Mouse (Mus musculus): ENCODE measurements around the gene Ydjc.

The Ydjc gene

DNA sequence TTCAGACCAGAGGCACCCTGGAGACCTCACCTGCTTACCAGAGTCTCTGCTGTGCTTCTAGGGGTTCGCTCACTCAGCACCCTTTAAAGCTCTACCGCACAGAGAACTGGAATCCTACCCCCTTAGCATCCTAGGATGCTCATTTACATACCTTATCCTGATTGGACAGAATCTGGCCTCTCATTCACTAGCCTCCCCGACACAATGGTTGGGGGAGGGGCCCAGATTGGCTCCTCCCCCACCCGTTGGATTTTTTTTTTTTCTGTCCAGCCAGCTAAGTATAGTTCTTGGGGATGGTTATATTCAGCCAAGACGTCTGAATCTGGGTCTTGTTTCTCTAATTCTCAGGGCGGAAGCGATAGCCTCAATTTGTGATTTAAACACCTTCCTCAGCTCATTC lies at the start of gene Ydjc:
Gene Ydjc (plus strand): TSS at position 283 of the 400 bp plus-strand sequence.
- in situ Hi-C loops (cut with MboI, MseI) = no loop called here

DNA sequence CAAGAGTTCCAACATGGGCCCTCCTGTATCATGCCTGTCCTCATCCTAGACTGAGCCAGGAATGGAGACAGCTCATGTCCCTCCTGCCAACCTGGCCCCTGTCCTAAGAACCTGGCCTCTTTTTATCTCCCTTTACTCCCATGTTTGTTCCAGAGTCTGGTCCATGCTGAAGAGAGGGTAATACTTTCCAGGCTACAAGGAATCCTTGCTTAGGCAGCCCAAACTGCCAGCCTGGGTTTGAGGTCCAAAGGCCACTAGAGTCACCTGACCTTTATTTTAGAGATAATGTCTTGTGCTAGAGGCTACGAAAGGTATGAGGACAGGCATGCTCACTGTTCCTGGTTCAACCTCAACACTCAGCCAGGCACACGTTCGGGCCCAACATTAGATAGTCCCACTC lies 47.5 kb upstream of the Ydjc start:
- in situ Hi-C loops (cut with MboI, MseI) = no loop called here

DNA sequence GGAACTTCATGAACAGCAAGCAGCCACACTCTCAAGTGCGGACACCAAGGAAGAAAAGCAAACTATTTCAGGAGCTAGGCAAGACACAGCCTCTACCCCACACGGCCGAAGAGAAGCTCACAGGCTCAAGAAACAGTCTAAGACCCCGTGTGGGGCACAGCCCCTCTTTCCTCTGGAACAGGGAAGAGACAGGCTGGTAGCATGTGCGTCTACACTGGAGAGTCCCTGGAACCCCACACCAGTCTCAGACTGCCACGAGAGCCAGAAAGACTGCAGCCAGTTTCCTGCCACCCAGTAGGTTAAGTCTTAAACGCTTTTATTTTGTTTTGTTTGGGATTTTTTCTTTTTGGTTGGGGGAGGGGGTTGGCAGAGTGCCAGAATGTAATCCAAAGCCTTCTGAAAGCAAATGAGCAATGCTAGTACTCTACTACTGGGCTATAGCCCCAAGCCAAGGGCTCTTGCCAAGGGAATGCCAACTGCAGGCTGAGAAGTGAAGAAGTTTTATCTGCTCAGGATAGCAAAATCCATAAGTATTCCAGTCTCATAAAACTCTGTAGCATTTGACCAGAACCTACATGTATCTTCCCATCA lies 41.7 kb upstream of the Ydjc start:
- in situ Hi-C loops (cut with MboI, MseI) = no loop called here

DNA sequence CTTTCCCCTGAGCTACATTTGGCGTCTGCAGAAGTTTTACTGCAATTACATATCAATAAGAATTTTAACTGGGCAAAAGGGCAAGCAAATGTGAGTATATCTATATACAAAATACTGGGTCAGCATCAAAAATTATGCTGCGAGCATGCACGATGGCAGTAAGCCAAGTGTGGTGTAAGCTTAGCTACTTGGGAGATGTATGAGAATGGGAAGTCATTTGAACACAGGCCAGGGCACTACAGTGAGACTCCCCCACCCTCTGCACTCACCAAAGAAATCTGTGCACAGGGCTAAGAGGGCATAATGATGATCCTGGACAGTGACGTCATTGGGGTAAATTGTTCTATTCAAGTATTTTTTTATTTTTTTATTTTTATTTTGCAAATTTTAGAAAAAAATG lies 39.8 kb upstream of the Ydjc start:
- in situ Hi-C loops (cut with MboI, MseI) = no loop called here

DNA sequence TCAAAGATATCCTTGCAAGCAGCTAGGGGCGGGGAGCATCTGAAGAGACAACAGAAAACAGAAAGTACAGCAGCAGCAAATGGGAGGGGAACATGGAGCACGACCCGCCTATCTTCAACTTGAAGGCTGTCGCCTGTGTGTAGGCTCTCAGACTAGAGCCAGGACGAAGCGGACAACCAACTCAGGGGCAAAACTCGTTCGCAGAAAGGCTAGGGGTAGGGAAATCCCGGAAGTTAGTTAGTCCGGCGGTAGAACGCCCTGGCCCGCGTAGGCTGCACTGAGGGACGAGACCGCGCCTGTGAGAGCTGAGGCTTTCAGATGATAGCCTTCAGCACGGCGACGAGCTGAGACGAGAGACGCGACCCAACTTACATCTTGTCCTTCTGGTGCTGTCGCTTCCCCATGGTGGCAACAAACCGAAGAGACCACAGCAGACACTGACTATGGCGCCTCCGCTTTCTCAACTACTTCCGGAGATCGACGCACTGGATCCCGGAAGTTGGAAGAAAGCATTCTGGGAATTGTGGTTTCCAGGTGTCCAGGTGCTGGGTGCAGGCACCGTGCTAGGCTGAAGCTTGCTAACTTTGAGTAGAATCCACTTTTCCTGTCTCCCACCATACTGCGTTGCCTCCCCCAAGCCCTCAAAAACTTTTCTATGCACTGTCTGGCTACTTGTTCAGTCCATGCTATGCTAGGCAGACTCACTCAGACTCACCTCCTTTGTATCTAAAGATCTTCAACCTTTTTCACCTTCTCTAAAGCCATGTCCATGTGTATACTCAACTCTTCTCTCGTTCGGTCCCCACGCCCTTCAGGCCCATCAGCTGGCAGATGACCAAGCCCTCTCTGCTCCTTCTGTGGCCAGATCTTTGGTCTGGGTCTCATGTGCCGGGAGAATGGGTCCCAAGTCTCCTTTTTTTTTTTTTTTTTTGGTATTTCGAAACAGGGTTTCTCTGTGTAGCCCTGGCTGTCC lies 33.4 kb upstream of the Ydjc start, which contains the start of gene Ppil2:
Gene Ppil2 (minus strand): TSS at position 487 of the 973 bp plus-strand sequence.
- in situ Hi-C loops (cut with MboI, MseI) = loop anchor here (5.0 to 10.0 kb wide), 3 partner anchors 64 to 1164 kb away; partner anchors contain the start of gene Tmem191c (in 1 of the 2)

DNA sequence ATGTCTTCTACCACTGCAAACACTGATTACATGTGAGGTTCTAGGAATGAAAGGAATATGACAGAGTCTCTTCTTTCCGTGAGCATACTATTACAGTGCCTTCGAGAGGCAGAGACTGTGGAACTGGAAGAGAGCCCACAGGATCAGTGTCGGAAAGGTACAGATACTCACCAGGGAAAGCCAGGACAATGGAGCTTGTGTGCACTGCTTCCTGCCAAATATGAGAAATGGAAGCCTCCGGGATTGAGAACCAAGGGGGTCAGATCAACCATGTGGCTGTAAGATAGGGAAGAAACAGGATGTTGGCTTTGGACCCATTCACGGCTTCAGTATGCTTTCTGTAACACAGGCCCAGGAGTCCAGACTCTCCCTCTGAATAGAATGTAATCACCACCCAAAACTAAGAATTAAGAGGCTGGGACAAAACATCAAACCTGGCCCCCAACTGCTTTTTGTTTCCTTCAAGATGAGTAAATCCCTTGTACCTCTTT lies 27.1 kb upstream of the Ydjc start:
- in situ Hi-C loops (cut with MboI, MseI) = loop anchor here (10.0 kb wide), 2 partner anchors 57 to 1157 kb away; no protein-coding TSS in a partner anchor

DNA sequence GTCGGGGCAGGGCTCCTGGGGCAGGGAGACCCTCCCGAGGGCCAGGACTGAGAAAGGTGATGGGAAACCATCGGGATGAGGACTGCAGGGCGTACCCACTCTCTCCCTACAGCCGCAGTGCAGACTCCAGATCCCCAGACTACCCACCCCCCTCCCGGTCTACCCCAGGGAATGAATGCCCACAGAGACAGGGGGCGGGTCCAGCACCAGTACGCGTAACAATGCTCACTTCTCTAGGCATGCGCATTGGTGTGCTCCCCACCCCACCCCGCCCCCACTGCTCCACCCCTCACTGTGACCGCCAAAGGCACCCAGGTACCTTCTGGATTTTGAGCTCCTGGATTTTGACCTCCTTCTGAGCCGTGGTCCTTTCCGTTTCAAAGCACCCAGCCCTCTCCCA lies 22.9 kb upstream of the Ydjc start:
- in situ Hi-C loops (cut with MboI, MseI) = no loop called here

DNA sequence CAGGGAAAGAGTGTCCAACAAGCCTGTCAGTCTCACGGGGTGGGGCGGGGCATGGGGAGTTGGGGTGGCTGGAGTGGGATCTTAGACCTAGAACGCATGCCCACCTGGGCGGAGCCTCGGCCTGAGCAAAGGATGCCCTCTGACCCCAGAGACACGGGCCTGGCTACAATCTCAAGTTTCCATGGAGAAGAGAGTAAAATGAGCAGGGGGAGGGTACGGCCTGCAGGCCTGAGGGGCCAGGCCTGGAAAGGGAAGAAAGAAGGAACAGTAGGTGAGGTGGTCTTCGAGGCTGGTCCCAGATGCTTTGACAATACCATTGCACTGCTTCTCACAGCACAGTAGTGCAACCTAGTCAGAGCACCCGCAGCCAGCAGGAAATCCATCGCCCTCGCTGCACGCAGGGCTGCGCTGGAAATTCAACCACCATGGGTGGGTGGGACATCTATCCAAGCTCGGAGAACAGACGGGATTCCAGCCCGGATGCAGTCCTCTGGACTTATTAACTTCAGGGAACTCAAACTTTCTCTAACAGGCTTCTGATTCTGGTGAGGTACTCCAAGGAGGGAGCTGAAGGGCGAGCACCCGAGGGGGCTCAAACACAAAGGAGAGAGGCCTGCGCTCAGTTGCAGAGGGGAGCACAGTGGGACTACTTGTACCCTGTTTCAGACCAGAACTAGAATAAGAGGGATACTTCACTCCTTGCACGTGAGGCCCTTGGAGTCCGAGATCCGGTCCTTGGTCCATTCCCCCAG lies 20.1 kb upstream of the Ydjc start:
- in situ Hi-C loops (cut with MboI, MseI) = no loop called here

DNA sequence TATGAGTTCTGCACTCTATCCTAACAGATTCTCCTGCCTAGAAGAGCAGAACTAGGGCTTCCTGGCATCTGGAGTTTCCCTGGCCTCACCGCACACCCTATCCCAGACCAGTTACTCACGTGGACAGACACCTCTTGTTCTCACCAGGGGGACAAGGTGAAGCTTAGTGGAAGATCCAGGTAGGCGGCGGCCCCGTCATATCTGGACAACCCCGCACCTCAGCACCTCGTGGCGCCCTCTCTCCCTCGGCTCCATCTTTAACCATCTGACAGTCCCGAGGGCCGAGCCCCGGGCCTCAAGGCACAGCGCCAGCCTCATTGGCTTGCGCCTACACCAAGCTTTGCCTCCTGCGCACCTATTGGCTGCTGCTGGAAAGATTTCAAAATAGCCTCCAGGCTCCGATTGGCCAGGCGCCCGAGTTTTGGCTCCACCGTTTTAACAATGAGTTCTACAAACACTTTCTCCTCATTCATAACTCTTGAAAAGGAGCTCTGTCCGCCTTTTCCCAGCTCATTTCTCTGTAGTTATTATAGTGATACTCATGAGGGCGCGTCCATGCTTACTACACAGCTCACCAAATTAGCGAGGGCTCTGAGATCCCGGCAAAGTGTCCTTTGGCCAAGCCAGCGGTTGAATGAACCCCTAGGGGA lies 19.4 kb upstream of the Ydjc start, which contains the start of gene 2610318N02Rik:
Gene 2610318N02Rik (minus strand): TSS at position 297 of the 650 bp plus-strand sequence.
- in situ Hi-C loops (cut with MboI, MseI) = no loop called here

DNA sequence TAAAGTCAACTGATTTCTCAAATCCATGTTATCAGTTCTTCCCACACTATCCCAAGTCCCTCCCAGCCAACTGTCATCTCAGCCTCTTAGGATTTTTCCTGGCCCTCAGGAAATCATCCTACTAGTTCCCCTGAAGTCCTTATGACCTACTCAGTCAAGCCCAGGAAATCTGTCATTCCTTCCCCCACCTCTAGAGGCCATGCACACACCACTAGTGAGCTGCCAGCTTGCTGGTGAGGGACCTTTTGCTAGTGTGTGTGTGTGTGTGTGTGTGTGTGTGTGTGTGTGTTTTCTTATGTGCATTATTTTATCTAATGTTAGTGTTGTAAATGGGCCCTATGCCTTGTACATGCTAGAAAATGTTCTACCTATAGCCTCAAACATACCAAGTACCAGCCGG lies 17.1 kb upstream of the Ydjc start:
- in situ Hi-C loops (cut with MboI, MseI) = no loop called here

DNA sequence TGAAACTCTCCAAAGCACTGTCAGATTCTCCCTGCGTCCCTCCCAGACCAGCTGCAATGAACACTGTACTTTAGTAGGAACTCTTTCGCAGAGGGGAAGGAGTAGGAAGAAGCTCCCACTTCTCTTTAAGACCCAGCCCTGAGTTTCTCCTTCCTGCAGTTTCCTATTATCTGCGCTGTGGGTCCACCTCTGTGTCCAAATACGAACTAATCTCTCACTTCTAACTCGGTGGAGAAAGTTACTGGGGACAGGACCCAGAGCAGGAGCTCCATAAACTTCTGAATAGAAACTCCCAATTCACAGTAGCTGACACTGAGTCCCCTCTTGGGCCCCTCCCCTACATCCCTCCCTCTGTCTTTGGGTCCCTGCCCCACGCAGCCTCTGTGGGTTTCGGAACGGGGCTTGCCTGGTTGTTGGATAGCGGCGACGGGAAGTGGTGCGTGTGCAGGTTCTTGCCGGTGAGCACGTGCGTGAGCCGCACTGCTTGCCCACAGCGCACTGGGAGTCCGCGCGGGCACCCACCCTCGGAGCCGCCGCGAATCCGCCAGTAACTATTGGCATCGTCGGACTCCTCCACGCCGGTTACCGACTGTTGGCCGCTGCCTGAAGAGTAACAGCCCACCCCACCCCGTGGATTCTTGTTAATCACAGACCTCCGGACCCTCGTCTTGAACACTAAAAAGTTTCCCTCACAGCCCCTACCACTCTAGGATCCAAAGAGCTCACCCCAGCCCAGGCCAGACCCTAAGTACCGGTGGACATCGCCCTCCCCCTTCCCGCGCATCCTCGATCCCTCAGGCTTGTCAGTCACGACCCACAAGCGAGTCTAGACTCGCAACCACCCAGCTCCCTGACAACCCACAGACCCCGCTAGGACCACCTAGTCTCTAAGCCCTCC lies 13.0 kb upstream of the Ydjc start:
- in situ Hi-C loops (cut with MboI, MseI) = loop anchor here in 1 of 2 experiments (10.0 kb wide), 1 partner anchor 403 kb away; the partner anchor contains the start of gene Thap7

DNA sequence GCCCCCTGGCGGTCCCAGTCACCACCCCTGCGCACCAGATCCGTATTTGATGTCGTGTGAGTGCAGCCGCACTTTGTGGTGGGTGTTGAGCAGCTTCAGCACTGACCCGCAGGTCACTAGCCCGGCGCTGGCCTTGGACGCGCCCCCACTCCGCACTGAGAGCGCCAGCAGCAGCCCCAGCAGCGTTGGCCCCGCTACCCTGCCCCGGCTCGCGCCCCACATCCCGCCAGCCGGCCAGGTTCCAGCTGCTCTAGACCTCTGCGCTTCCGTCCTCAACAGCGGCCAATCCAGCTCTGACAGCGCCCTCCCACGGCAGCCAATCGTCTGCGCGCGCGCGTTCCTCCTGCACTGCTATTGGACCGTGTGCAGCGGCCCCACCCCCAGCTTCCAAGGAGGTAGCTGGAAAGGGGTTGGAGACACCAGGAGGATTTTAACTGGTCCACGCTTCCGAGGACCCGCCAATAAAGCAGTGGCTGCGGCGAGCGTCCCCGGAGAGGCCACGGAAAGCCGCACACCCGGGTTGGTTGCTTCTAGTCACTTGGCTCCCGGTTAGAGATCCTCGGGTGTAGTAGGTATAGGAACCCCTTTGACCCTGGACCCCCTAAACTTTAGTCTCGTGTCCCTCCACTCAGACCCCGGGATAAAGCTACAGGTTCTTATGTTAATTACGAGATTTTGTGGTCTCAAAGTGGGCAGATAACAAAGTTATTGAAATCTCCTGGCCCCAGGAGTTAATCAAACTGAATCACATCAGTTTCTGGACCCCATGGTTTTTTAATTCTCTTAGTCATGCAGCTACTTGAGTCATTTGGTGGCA lies 12.1 kb upstream of the Ydjc start, which contains the start of gene Sdf2l1:
Gene Sdf2l1 (minus strand): TSS at position 295 of the 817 bp plus-strand sequence.
- in situ Hi-C loops (cut with MboI, MseI) = loop anchor here in 1 of 2 experiments (10.0 kb wide), 1 partner anchor 403 kb away; the partner anchor contains the start of gene Thap7

DNA sequence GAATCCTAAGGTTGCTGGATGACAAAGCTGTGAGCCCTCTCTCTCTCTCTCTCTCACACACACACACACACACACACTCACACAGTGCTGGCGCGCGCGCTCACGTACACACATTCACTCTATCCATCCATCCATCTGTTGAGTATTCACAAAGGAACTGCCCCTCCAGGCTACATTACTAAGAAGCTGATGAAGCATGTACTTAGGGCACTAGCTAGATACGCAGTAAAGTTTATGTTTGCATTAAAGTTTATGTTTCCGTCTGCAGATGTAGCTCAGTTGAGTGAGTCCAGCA lies 11.6 kb upstream of the Ydjc start:
- in situ Hi-C loops (cut with MboI, MseI) = loop anchor here in 1 of 2 experiments (10.0 kb wide), 1 partner anchor 402 kb away; the partner anchor contains the start of gene Thap7

DNA sequence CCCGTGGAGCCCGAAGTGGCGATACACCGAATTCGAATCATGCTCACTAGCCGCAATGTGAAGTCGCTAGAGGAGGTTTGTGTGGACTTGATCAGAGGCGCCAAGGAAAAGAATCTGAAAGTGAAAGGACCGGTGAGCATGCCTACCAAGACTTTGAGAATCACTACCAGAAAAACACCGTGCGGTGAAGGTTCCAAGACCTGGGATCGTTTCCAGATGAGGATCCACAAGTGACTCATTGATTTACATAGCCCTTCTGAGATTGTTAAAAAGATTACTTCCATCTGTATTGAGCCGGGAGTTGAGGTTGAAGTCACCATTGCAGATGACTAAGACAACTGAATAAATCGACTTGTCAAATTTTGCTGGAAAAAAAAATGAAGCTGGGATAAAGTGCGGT lies 7.1 kb upstream of the Ydjc start:
- in situ Hi-C loops (cut with MboI, MseI) = loop anchor here (5.0 to 10.0 kb wide), 3 partner anchors 35 to 397 kb away; partner anchors contain the start of gene Thap7 (in 1 of the 2)

DNA sequence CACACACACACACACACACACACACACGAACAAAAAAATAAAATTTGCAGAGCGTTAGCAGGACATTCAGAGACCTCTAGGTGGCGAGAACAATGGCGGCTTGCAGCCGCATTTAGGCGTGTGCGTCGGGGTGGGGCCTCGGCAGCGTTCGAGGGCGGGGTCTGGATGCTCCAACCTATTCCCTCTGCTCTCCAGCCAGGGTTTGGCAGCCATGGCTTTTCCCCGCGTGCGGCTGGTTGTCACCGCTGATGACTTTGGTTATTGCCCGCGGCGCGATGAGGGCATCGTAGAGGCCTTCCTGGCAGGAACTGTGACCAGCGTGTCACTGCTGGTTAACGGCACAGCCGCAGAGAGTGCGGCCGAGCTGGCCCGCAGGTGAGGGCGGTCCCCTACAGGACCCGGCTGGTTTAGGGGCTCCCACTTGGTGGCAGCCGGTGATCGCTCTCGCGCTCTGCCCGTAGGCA lies 2.4 kb downstream of the Ydjc start, which contains the start of gene Ccdc116:
Gene Ccdc116 (minus strand): TSS at position 458 of the 464 bp plus-strand sequence.
- in situ Hi-C loops (cut with MboI, MseI) = loop anchor here in 1 of 2 experiments (5.0 kb wide), 1 partner anchor 55 kb away; the partner anchor contains the start of gene Ube2l3

DNA sequence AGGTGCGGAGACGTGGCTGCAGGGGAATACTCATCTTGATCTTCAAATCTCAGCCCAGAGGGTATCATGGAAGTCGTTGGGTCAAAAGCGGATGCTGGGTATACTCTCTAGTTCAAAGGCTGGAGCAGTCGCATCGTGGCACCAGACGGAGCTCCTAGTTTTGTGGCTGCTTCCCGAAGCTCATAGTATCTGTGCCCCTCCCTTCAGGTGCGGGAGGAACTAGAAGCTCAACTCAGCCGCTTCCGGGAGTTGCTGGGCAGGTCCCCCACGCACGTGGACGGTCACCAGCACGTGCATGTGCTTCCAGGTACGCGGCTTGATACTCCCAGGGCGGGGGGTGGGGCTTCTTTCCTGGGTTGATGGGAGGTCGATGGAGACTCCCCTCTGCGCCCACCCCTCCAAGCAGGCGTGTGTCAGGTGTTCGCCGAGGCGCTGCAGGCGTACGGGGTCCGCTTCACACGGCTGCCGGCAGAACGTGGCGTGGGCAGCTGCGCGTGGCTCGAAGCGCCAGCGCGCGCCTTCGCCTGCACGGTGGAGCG lies 3.0 kb downstream of the Ydjc start:
- in situ Hi-C loops (cut with MboI, MseI) = loop anchor here in 1 of 2 experiments (5.0 kb wide), 1 partner anchor 55 kb away; the partner anchor contains the start of gene Ube2l3

DNA sequence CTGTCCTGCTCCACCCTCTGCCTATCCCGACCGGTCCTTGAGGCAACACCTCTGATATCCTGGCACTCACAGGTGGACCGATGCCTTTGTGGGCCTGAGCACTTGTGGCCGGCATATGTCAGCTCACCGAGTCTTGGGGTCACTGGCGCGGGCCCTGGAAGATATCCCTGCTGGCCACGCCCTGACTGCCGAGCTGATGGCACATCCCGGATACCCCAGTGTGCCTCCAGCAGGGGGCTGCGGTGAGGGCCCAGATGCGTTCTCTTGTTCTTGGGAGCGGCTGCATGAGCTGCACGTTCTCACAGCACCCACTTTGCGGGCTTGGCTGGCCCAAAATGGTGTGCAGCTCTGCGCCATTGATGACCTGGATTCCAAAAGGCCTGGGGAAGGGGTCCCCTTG lies 3.7 kb downstream of the Ydjc start:
- in situ Hi-C loops (cut with MboI, MseI) = loop anchor here in 1 of 2 experiments (5.0 kb wide), 1 partner anchor 54 kb away; the partner anchor contains the start of gene Ube2l3
